Mouse (Mus musculus) cortical plate, adult 2 months (tissue): ENCODE results near the gene Rnf212b.

ENCODE experiments used
- CTCF ChIP-seq: fragments of 200-500 bp; IDR thresholded peaks from 2 replicates; pipeline ENCODE4 v1.5.1; 2011; ENCODE audit warnings: mild to moderate bottlenecking, control low read depth, low read length; ENCODE audit not compliant: insufficient read depth; ENCODE audit errors: extremely low read depth
- POLR2A ChIP-seq: fragments of 200-500 bp; IDR thresholded peaks from 2 replicates; pipeline ENCODE4 v1.6.1; 2011; ENCODE audit warnings: mild to moderate bottlenecking, low read length, control low read depth; ENCODE audit not compliant: insufficient read depth; ENCODE audit errors: extremely low read depth

- no peak for TF ChIP-seq CTCF
- no peak for TF ChIP-seq POLR2A
These were observed 7.8 kb upstream of the Rnf212b start for GRCm38 (mm10) chr14:54806124-54806523.
